Mouse (Mus musculus): ENCODE measurements around the gene Slc10a7.
A peak's percentile ranks its signal among the peaks of the same experiment; 100 is the strongest.
"Not testable (repeated sequence)": the region's sequence is repeated elsewhere in the genome, so short reads cannot be mapped to it uniquely, and the experiment has no call there.

Gene Slc10a7

GRCm38 (mm10) chr8:78670241-78670640 lies 161.1 kb downstream of the Slc10a7 start:
- DNase-seq, result no peak

GRCm38 (mm10) chr8:78678541-78679219 lies 169.5 kb downstream of the Slc10a7 start:
- DNase-seq, result peak in 1 of 2 experiments; percentile 8

DNA sequence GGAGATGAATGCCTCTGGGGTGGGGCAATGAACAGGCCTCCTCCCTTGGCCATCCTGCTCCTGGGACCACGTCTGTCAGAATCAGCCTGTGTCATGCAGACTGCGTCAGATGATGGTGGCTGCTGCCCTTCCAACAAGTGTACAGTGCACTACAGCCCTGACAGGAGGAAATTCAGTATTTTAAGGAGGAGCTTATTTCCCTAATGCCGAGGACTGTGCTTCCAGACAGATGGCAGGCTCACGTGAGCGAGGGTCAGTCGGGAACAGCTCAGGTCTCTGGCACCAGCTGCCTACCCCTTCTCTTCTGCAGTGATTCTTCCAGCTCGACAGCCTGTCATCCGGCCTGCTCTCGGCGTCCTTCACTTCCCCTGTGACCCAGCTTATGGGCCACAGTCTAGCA lies 181.6 kb downstream of the Slc10a7 start:
- DNase-seq, result no peak

GRCm38 (mm10) chr8:78698331-78698741 lies 189.2 kb downstream of the Slc10a7 start:
- no peak for DNase-seq

DNA sequence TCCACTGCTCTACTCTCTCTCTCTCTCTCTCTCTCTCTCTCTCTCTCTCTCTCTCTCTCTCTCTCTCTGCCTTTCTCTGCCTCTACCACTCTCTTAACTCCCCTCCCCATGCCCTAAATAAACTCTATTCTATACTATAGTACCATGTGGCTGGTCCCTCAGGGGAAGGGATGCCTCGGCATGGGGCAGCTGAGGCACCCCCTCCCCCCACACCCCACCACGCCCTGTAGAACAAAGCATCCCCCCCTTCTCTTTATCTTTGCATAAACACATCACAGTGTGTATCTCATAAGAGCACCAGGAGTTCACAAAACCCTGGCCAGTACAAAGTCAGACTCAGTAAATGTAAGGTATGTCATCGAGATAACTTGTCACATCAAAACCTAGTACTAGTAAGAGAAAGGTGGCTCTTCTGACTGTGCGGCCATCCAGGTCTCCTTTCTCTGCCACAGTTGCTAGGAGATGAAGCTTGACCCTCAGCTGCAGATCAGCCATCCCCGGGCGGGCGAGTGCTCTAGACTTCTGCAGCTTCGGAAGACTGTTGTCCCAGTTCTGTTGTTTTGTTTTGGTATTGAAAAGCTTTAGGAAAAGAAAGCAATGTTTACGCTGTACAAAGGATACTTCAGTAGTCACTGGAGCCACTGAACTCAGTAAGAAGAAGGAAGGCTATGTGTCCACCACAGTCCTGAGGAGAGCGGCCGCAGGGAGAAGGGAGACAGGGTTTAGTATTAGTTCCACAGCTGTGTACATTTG lies 194.1 kb downstream of the Slc10a7 start:
- no peak for DNase-seq

- DNase-seq, result no peak
These were observed 196.8 kb downstream of the Slc10a7 start for GRCm38 (mm10) chr8:78705980-78706379.

- no peak for DNase-seq
These were observed 200.9 kb downstream of the Slc10a7 start for GRCm38 (mm10) chr8:78709948-78710644.

DNA sequence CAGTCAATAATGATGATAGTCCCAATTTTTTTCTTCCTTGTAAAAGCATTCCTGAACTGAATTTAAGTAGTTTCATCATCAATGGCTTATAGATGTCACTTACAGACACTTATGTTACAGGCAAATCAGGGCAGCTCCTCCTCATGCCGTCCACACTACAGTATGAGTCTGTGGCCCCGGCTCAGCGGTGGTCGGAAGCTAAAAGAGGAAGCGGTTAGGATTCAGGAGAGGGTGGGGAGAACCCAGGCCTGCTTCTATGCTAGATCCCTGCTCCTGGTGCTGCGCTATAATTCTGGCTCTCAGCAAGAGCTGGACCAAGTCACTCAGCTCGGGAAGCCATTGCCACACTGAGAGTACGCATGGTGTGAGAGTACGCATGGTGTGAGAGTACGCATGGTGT lies 201.8 kb downstream of the Slc10a7 start:
- no peak for DNase-seq

GRCm38 (mm10) chr8:78714880-78715279 lies 205.7 kb downstream of the Slc10a7 start:
- DNase-seq, result no peak

- DNase-seq, result no peak
These were observed 207.4 kb downstream of the Slc10a7 start for GRCm38 (mm10) chr8:78716546-78716945.

DNA sequence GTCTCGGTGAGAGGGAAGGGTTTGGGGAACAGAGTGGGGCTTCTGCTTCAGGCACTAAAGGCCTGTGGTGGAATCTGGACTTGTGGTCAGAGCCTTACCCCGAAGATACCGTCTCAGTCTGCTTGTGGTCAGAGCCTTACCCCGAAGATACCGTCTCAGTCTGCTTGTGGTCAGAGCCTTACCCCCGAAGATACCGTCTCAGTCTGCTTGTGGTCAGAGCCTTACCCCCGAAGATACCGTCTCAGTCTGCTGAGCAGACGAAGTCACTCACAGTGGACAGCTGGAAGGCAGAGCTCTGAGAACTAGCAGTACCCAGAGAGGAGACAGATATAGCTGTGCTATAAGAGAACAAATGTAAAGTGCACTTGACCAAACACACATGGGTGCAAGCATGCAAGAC lies 208.0 kb downstream of the Slc10a7 start:
- DNase-seq, result not testable (repeated sequence)

- no peak for DNase-seq
These were observed 210.3 kb downstream of the Slc10a7 start for GRCm38 (mm10) chr8:78719279-78720040.

GRCm38 (mm10) chr8:78720041-78720414 lies 210.9 kb downstream of the Slc10a7 start:
- DNase-seq, result no peak

GRCm38 (mm10) chr8:78721576-78721975 lies 212.4 kb downstream of the Slc10a7 start:
- no peak for DNase-seq

GRCm38 (mm10) chr8:78722201-78722600 lies 213.1 kb downstream of the Slc10a7 start:
- DNase-seq, result no peak

- DNase-seq, result no peak
These were observed 215.7 kb downstream of the Slc10a7 start for GRCm38 (mm10) chr8:78724832-78725231.

DNA sequence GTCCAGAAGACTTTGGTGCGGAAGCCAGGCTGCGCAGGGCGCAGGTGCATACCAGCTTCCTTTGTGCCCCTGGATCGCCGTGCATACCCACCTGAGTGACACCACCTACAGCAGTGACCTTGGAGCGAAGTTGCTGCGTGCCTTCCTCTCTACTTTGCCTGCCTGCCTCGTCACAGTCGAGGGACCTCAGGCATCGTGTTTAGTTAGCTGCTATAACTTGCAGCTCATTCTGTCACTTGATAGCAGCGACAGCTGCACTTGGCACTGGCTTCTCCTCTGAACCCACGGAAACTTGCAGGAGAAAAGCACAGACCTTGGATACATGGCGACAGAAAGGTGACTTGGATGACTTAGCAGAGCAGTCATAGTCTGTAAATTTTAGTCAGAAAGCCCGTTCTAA lies 219.1 kb downstream of the Slc10a7 start:
- DNase-seq, result peak; percentile 32 to 57

GRCm38 (mm10) chr8:78732410-78732809 lies 223.3 kb downstream of the Slc10a7 start:
- DNase-seq, result no peak

DNA sequence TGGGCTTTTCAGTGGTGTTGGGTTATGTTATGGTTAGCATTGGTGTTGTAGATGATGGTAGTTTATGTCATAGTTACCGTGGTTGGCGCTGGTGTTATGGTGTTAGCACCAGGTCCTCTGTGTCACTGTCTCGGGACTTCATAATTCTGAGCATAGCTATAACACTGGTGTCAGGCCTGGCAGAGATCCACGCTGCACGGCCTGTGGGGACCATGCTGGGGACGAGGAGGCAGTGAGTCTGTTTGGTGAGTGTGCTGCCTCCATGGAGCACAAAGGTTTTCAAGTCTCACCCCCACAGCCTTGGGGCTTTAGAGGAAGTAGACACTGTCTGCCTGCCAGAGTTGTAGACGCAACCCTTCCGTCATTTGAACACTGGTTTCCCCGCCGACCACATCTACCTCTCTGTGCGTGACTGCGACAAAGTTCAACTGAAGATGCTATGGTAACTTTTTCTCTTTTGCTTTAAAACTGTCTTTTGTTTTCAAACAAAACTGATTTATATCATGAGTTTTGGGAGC lies 223.9 kb downstream of the Slc10a7 start:
- peak; percentile 31 to 39 for DNase-seq

GRCm38 (mm10) chr8:78734721-78735517 lies 225.8 kb downstream of the Slc10a7 start:
- DNase-seq, result no peak

GRCm38 (mm10) chr8:78738304-78738703 lies 229.2 kb downstream of the Slc10a7 start:
- no peak for DNase-seq

GRCm38 (mm10) chr8:78740936-78741335 lies 231.8 kb downstream of the Slc10a7 start:
- DNase-seq, result peak in 1 of 2 experiments; percentile 16
